Mouse (Mus musculus): Measurements from ENCODE around the gene Rab21. TPM values are rescaled to one million over a fixed set of nuclear protein-coding genes. Genes with fewer than 3 reads are reported as not detected.

Gene Rab21
- total and polyA plus RNA-seq, 3 experiments = 29.9 to 80.1 (median 75.0) TPM

GRCm38 (mm10) chr10:115358216-115358919 is 43.0 kb upstream of the Rab21 start:
- intact Hi-C loops (cut with DNase I) = no loop called here
- H3K27ac ChIP-seq = no peak overlapping the region
- WGBS = 90% methylated on average over 17 of the region's 17 CpGs
- no peaks in the 10 kb centered on the region for H3K27me3 ChIP-seq (ENCODE audit: control insufficient read depth, insufficient read depth, low read length)
- TF ChIP-seq POLR2A (IDR thresholded peaks at IDR 0.05; ENCODE audit: insufficient read depth, low read depth, low read length) (no peak), CTCF (IDR thresholded peaks at IDR 0.05) (no peak), EP300 (IDR thresholded peaks at IDR 0.05; ENCODE audit: insufficient read depth, low read depth, low read length) (no peak)
- no peak overlapping the region for H3K4me3 ChIP-seq
- H3K36me3 ChIP-seq (ENCODE audit: control insufficient read depth, insufficient read depth, low read length) = no peaks in the 10 kb centered on the region
- no peaks in the 10 kb centered on the region for H3K4me1 ChIP-seq (ENCODE audit: control insufficient read depth, insufficient read depth, low read length)
- DNase-seq = no peak
- H3K9ac ChIP-seq (ENCODE audit: low read depth, low read length) = no peak overlapping the region
- no peaks in the 10 kb centered on the region for H3K79me2 ChIP-seq (replicated peaks; ENCODE audit: control insufficient read depth, insufficient read depth, low read length)

- no peak for DNase-seq
- H3K27me3 ChIP-seq (ENCODE audit: control insufficient read depth, insufficient read depth, low read length) = no peaks in the 10 kb centered on the region
- intact Hi-C loops (cut with DNase I) = no loop called here
- no peaks in the 10 kb centered on the region for H3K4me1 ChIP-seq (ENCODE audit: control insufficient read depth, insufficient read depth, low read length)
- 86% methylated on average over 6 of the region's 7 CpGs for WGBS
- no peak overlapping the region for H3K9ac ChIP-seq (ENCODE audit: low read depth, low read length)
- H3K79me2 ChIP-seq (replicated peaks; ENCODE audit: control insufficient read depth, insufficient read depth, low read length) = no peaks in the 10 kb centered on the region
- TF ChIP-seq EP300 (IDR thresholded peaks at IDR 0.05; ENCODE audit: insufficient read depth, low read depth, low read length) (no peak), POLR2A (IDR thresholded peaks at IDR 0.05; ENCODE audit: insufficient read depth, low read depth, low read length) (no peak), CTCF (IDR thresholded peaks at IDR 0.05) (no peak)
- no peak overlapping the region for H3K27ac ChIP-seq
- no peaks in the 10 kb centered on the region for H3K36me3 ChIP-seq (ENCODE audit: control insufficient read depth, insufficient read depth, low read length)
- no peak overlapping the region for H3K4me3 ChIP-seq
Observed at GRCm38 (mm10) chr10:115356106-115356505, 40.7 kb upstream of the Rab21 start.

GRCm38 (mm10) chr10:115355016-115355415 is 39.6 kb upstream of the Rab21 start:
- 61% methylated on average over 6 of the region's 6 CpGs for WGBS
- Histone ChIP-seq H3K27me3 (ENCODE audit: control insufficient read depth, insufficient read depth, low read length) (no peaks in the 10 kb centered on the region), H3K79me2 (replicated peaks; ENCODE audit: control insufficient read depth, insufficient read depth, low read length) (no peaks in the 10 kb centered on the region), H3K27ac (no peak overlapping the region), H3K4me3 (no peak overlapping the region), H3K9ac (ENCODE audit: low read depth, low read length) (no peak overlapping the region), H3K36me3 (ENCODE audit: control insufficient read depth, insufficient read depth, low read length) (no peaks in the 10 kb centered on the region), H3K4me1 (ENCODE audit: control insufficient read depth, insufficient read depth, low read length) (no peaks in the 10 kb centered on the region)
- intact Hi-C loops (cut with DNase I) = no loop called here
- TF ChIP-seq POLR2A (IDR thresholded peaks at IDR 0.05; ENCODE audit: insufficient read depth, low read depth, low read length) (no peak), EP300 (IDR thresholded peaks at IDR 0.05; ENCODE audit: insufficient read depth, low read depth, low read length) (no peak), CTCF (IDR thresholded peaks at IDR 0.05) (no peak)
- DNase-seq = no peak

GRCm38 (mm10) chr10:115354553-115354952 is 39.2 kb upstream of the Rab21 start:
- 64% methylated on average over 6 of the region's 6 CpGs for WGBS
- DNase-seq = no peak
- no peak for TF ChIP-seq CTCF (IDR thresholded peaks at IDR 0.05)
- no peak for TF ChIP-seq EP300 (IDR thresholded peaks at IDR 0.05; ENCODE audit: insufficient read depth, low read depth, low read length)
- TF ChIP-seq POLR2A (IDR thresholded peaks at IDR 0.05; ENCODE audit: insufficient read depth, low read depth, low read length) = no peak
- Histone ChIP-seq H3K27ac (no peak overlapping the region), H3K79me2 (replicated peaks; ENCODE audit: control insufficient read depth, insufficient read depth, low read length) (no peaks in the 10 kb centered on the region), H3K4me3 (no peak overlapping the region), H3K9ac (ENCODE audit: low read depth, low read length) (no peak overlapping the region), H3K27me3 (ENCODE audit: control insufficient read depth, insufficient read depth, low read length) (no peaks in the 10 kb centered on the region), H3K4me1 (ENCODE audit: control insufficient read depth, insufficient read depth, low read length) (no peaks in the 10 kb centered on the region), H3K36me3 (ENCODE audit: control insufficient read depth, insufficient read depth, low read length) (no peaks in the 10 kb centered on the region)
- intact Hi-C loops (cut with DNase I) = no loop called here

GRCm38 (mm10) chr10:115350810-115351397 is 35.5 kb upstream of the Rab21 start:
- intact Hi-C loops (cut with DNase I) = no loop called here
- no peak overlapping the region for H3K9ac ChIP-seq (ENCODE audit: low read depth, low read length)
- H3K36me3 ChIP-seq (ENCODE audit: control insufficient read depth, insufficient read depth, low read length) = no peaks in the 10 kb centered on the region
- DNase-seq = no peak
- H3K4me1 ChIP-seq (ENCODE audit: control insufficient read depth, insufficient read depth, low read length) = no peaks in the 10 kb centered on the region
- no peak overlapping the region for H3K27ac ChIP-seq
- no peak for TF ChIP-seq POLR2A (IDR thresholded peaks at IDR 0.05; ENCODE audit: insufficient read depth, low read depth, low read length)
- TF ChIP-seq CTCF (IDR thresholded peaks at IDR 0.05) = no peak
- no peak for TF ChIP-seq EP300 (IDR thresholded peaks at IDR 0.05; ENCODE audit: insufficient read depth, low read depth, low read length)
- WGBS = 80% methylated on average over 2 of the region's 2 CpGs
- H3K79me2 ChIP-seq (replicated peaks; ENCODE audit: control insufficient read depth, insufficient read depth, low read length) = no peaks in the 10 kb centered on the region
- H3K4me3 ChIP-seq = no peak overlapping the region
- H3K27me3 ChIP-seq (ENCODE audit: control insufficient read depth, insufficient read depth, low read length) = no peaks in the 10 kb centered on the region

GRCm38 (mm10) chr10:115349509-115349908 is 34.1 kb upstream of the Rab21 start:
- whole genome bisulfite sequencing = 86% methylated on average over 7 of the region's 7 CpGs

More at GRCm38 (mm10) chr10:115349509-115349908, 34.1 kb upstream of the Rab21 start:
- Histone ChIP-seq H3K79me2 (replicated peaks; ENCODE audit: control insufficient read depth, insufficient read depth, low read length) (no peaks in the 10 kb centered on the region), H3K27me3 (ENCODE audit: control insufficient read depth, insufficient read depth, low read length) (no peaks in the 10 kb centered on the region), H3K4me1 (ENCODE audit: control insufficient read depth, insufficient read depth, low read length) (no peaks in the 10 kb centered on the region), H3K27ac (no peak overlapping the region), H3K9ac (ENCODE audit: low read depth, low read length) (no peak overlapping the region), H3K36me3 (ENCODE audit: control insufficient read depth, insufficient read depth, low read length) (no peaks in the 10 kb centered on the region), H3K4me3 (no peak overlapping the region)
- no peak for DNase-seq
- intact Hi-C loops (cut with DNase I) = no loop called here
- no peak for TF ChIP-seq EP300 (IDR thresholded peaks at IDR 0.05; ENCODE audit: insufficient read depth, low read depth, low read length)
- TF ChIP-seq POLR2A (IDR thresholded peaks at IDR 0.05; ENCODE audit: insufficient read depth, low read depth, low read length) = no peak
- no peak for TF ChIP-seq CTCF (IDR thresholded peaks at IDR 0.05)
